Mouse (Mus musculus) kidney, adult 18-20 months (tissue): Measurements from ENCODE around the gene Olfr457.
"Not testable (repeated sequence)": the region's sequence is repeated elsewhere in the genome, so short reads cannot be mapped to it uniquely, and the experiment has no call there.

ENCODE experiments used
- DNase-seq: peaks from one replicate; pipeline ENCODE4 v3.0.0; 2021

Olfr457 gene

GRCm38 (mm10) chr6:42476235-42476634 lies at the start of gene Olfr457:
Olfr457 (minus strand) TSS chr6:42476335.
- DNase-seq, result no peak

GRCm38 (mm10) chr6:42513461-42513860 lies 37.3 kb upstream of the Olfr457 start:
- no peak for DNase-seq

GRCm38 (mm10) chr6:42509311-42509710 lies 33.2 kb upstream of the Olfr457 start:
- no peak for DNase-seq

- no peak for DNase-seq
Measured at GRCm38 (mm10) chr6:42503478-42503877, 27.3 kb upstream of the Olfr457 start.

- no peak for DNase-seq
Measured at GRCm38 (mm10) chr6:42489731-42490130, 13.6 kb upstream of the Olfr457 start.

- no peak for DNase-seq
Measured at GRCm38 (mm10) chr6:42487114-42487513, 11.0 kb upstream of the Olfr457 start, which contains the start of gene Olfr456. Olfr456 (minus strand) TSS chr6:42487214.

GRCm38 (mm10) chr6:42484633-42485032 lies 8.5 kb upstream of the Olfr457 start:
- no peak for DNase-seq

GRCm38 (mm10) chr6:42471298-42471697 lies 4.8 kb downstream of the Olfr457 start:
- not testable (repeated sequence) for DNase-seq

GRCm38 (mm10) chr6:42470542-42470941 lies 5.6 kb downstream of the Olfr457 start:
- no peak for DNase-seq

- DNase-seq, result no peak
Measured at GRCm38 (mm10) chr6:42465096-42465495, 11.0 kb downstream of the Olfr457 start, which contains the start of gene Olfr458. Olfr458 (minus strand) TSS chr6:42465196.

- DNase-seq, result no peak
Measured at GRCm38 (mm10) chr6:42447381-42447780, 28.8 kb downstream of the Olfr457 start.

GRCm38 (mm10) chr6:42444491-42444890 lies 31.6 kb downstream of the Olfr457 start:
- DNase-seq, result no peak

GRCm38 (mm10) chr6:42441395-42441794 lies 34.7 kb downstream of the Olfr457 start:
- no peak for DNase-seq

GRCm38 (mm10) chr6:42435490-42435889 lies 40.6 kb downstream of the Olfr457 start:
- no peak for DNase-seq

- no peak for DNase-seq
Measured at GRCm38 (mm10) chr6:42434446-42434845, 41.7 kb downstream of the Olfr457 start, which contains the start of gene Tas2r126. Tas2r126 (plus strand) TSS chr6:42434535.

GRCm38 (mm10) chr6:42433554-42433953 lies 42.6 kb downstream of the Olfr457 start:
- DNase-seq, result no peak

- no peak for DNase-seq
Measured at GRCm38 (mm10) chr6:42426337-42426736, 49.8 kb downstream of the Olfr457 start.

GRCm38 (mm10) chr6:42424472-42424871 lies 51.7 kb downstream of the Olfr457 start:
- no peak for DNase-seq

GRCm38 (mm10) chr6:42421439-42421838 lies 54.7 kb downstream of the Olfr457 start:
- no peak for DNase-seq

GRCm38 (mm10) chr6:42419443-42419842 lies 56.7 kb downstream of the Olfr457 start:
- no peak for DNase-seq
